Mouse (Mus musculus) lung, embryonic 14.5 days (tissue): ENCODE results near the gene Rbms1. TPM values are rescaled to one million over a fixed set of nuclear protein-coding genes. Genes with fewer than 3 reads are reported as not detected.
A peak's percentile ranks its signal among the peaks of the same experiment; 100 is the strongest.

Source experiments
- ATAC-seq: fragments of 200-750 bp; cut with Nextera tagmentation; 2 replicates; pipeline ENCODE4 v1.8.0; 2017; ENCODE audit warnings: mild to moderate bottlenecking, moderate TSS enrichment, moderate library complexity; ENCODE audit not compliant: insufficient read depth
- DNase-seq: peaks from one replicate; pipeline ENCODE4 v3.0.0-alpha.2; 2015
- H3K27ac ChIP-seq: fragments of 300-500 bp; sonication (generic); 2 replicates; pipeline ENCODE4 v1.5.1; 2014; ENCODE audit warnings: low read depth, mild to moderate bottlenecking, moderate library complexity
- H3K27me3 ChIP-seq: fragments of 300-500 bp; sonication (generic); 2 replicates; pipeline ENCODE4 v1.6.1; 2014; ENCODE audit warnings: low read length, control low read depth; ENCODE audit not compliant: insufficient read depth
- H3K36me3 ChIP-seq: fragments of 300-500 bp; sonication (generic); 2 replicates; pipeline ENCODE4 v1.6.1; 2014; ENCODE audit warnings: control low read depth; ENCODE audit not compliant: insufficient read depth
- H3K4me1 ChIP-seq: fragments of 300-500 bp; sonication (generic); 2 replicates; pipeline ENCODE4 v1.6.1; 2014; ENCODE audit warnings: antibody characterized with exemption, control low read depth; ENCODE audit not compliant: insufficient read depth
- H3K4me2 ChIP-seq: fragments of 300-500 bp; sonication (generic); 2 replicates; pipeline ENCODE4 v1.6.1; 2014; ENCODE audit warnings: mild to moderate bottlenecking
- H3K4me3 ChIP-seq: fragments of 300-500 bp; sonication (generic); 2 replicates; pipeline ENCODE4 v1.5.1; 2014; ENCODE audit warnings: low read depth, low read length
- H3K9ac ChIP-seq: fragments of 300-500 bp; sonication (generic); 2 replicates; pipeline ENCODE4 v1.6.1; 2014
- H3K9me3 ChIP-seq: fragments of 300-500 bp; sonication (generic); 2 replicates; pipeline ENCODE4 v1.6.1; 2016; ENCODE audit warnings: low read depth, low read length, control low read depth
- CTCF ChIP-seq: IDR thresholded peaks from 2 replicates; pipeline ENCODE4 v1.5.1; 2016; ENCODE audit warnings: antibody characterized with exemption, low read depth
- WGBS: fragments of 180-500 bp; shearing (Covaris S2); extraction: QIAGEN DNeasy Blood & Tissue Kit; methylation state at CpG from one replicate; pipeline ENCODE4 v1.1.7; 2014; 5-methylcytosine and 5-hydroxymethylcytosine counted together
- polyA plus RNA-seq: library from polyadenylated mRNA; unstranded; fragments of >200 nt; fragmentation: Nextera tagmentation; extraction: Ambion mirVana; gene quantifications from 2 replicates; pipeline ENCODE4 v1.2.1, GENCODE M21; 2014

Rbms1 gene
- polyA plus RNA-seq, 1 experiment from 2014 or later = 136 TPM

- H3K4me1 ChIP-seq = peaks cover 18% of the 10 kb centered on the region
These were observed 247.2 kb downstream of the Rbms1 start for GRCm38 (mm10) chr2:60715771-60716170.

GRCm38 (mm10) chr2:60714971-60715502, 248.0 kb downstream of the Rbms1 start:
- WGBS = 56% methylated on average over 8 of the region's 8 CpGs
- Histone ChIP-seq H3K9me3 (no peaks in the 10 kb centered on the region), H3K9ac (no peak overlapping the region), H3K4me1 (peaks cover 15% of the 10 kb centered on the region), H3K4me2 (no peak overlapping the region), H3K27me3 (no peaks in the 10 kb centered on the region), H3K27ac (no peak overlapping the region), H3K36me3 (no peaks in the 10 kb centered on the region), H3K4me3 (no peak overlapping the region)
- no peak for TF ChIP-seq CTCF
- no peak for DNase-seq
- ATAC-seq = no peak

More at GRCm38 (mm10) chr2:60715771-60716170, 247.2 kb downstream of the Rbms1 start:
- WGBS = 73% methylated on average over 13 of the region's 13 CpGs
- DNase-seq (no peak), ATAC-seq (peak; percentile 16; the same call in 1 of the 2 replicates)
- Histone ChIP-seq H3K4me2 (no peak overlapping the region), H3K4me3 (no peak overlapping the region), H3K27ac (no peak overlapping the region), H3K9ac (no peak overlapping the region), H3K36me3 (no peaks in the 10 kb centered on the region), H3K27me3 (no peaks in the 10 kb centered on the region), H3K9me3 (no peaks in the 10 kb centered on the region)
- no peak for TF ChIP-seq CTCF

GRCm38 (mm10) chr2:60714475-60714874, 248.5 kb downstream of the Rbms1 start:
- ATAC-seq (no peak), DNase-seq (peak; percentile 21)
- Histone ChIP-seq H3K4me3 (no peak overlapping the region), H3K36me3 (no peaks in the 10 kb centered on the region), H3K4me2 (no peak overlapping the region), H3K9me3 (no peaks in the 10 kb centered on the region), H3K9ac (no peak overlapping the region), H3K27ac (no peak overlapping the region), H3K27me3 (no peaks in the 10 kb centered on the region), H3K4me1 (peaks cover 11% of the 10 kb centered on the region)
- 38% methylated on average over 7 of the region's 7 CpGs for WGBS
- no peak for TF ChIP-seq CTCF

GRCm38 (mm10) chr2:60713857-60714256, 249.1 kb downstream of the Rbms1 start:
- Histone ChIP-seq H3K4me2 (no peak overlapping the region), H3K4me3 (no peak overlapping the region), H3K27me3 (no peaks in the 10 kb centered on the region), H3K4me1 (peaks cover 11% of the 10 kb centered on the region), H3K9ac (no peak overlapping the region), H3K36me3 (no peaks in the 10 kb centered on the region), H3K27ac (no peak overlapping the region), H3K9me3 (no peaks in the 10 kb centered on the region)
- TF ChIP-seq CTCF = no peak
- no peak for ATAC-seq
- DNase-seq = no peak
- 36% methylated on average over 8 of the region's 8 CpGs for WGBS

GRCm38 (mm10) chr2:60712891-60713290, 250.1 kb downstream of the Rbms1 start:
- no peak for ATAC-seq
- no peaks in the 10 kb centered on the region for H3K27me3 ChIP-seq
- no peak overlapping the region for H3K9ac ChIP-seq
- 61% methylated on average over 5 of the region's 5 CpGs for WGBS
- no peak for DNase-seq
- H3K4me2 ChIP-seq = no peak overlapping the region
- no peak overlapping the region for H3K27ac ChIP-seq
- H3K4me3 ChIP-seq = no peak overlapping the region
- H3K4me1 ChIP-seq = peaks cover 11% of the 10 kb centered on the region
- TF ChIP-seq CTCF = no peak
- H3K36me3 ChIP-seq = no peaks in the 10 kb centered on the region
- H3K9me3 ChIP-seq = no peaks in the 10 kb centered on the region

- peaks cover 11% of the 10 kb centered on the region for H3K4me1 ChIP-seq
- H3K36me3 ChIP-seq = no peaks in the 10 kb centered on the region
- no peak overlapping the region for H3K9ac ChIP-seq
- no peak for ATAC-seq
- no peaks in the 10 kb centered on the region for H3K9me3 ChIP-seq
- WGBS = 49% methylated on average over 6 of the region's 6 CpGs
- no peak overlapping the region for H3K4me2 ChIP-seq
- no peak for DNase-seq
- no peak overlapping the region for H3K27ac ChIP-seq
- H3K4me3 ChIP-seq = no peak overlapping the region
- no peak for TF ChIP-seq CTCF
- H3K27me3 ChIP-seq = no peaks in the 10 kb centered on the region
These were observed 250.5 kb downstream of the Rbms1 start for GRCm38 (mm10) chr2:60712483-60712882.

- ATAC-seq (no peak), DNase-seq (no peak)
- Histone ChIP-seq H3K27me3 (no peaks in the 10 kb centered on the region), H3K9ac (no peak overlapping the region), H3K9me3 (no peaks in the 10 kb centered on the region), H3K4me1 (peaks cover 11% of the 10 kb centered on the region), H3K36me3 (no peaks in the 10 kb centered on the region), H3K27ac (peak overlapping the region; percentile 63; the same call in 1 of the 2 replicates), H3K4me3 (no peak overlapping the region), H3K4me2 (no peak overlapping the region)
- WGBS = 73% methylated on average over 7 of the region's 7 CpGs
- TF ChIP-seq CTCF = no peak
These were observed 251.7 kb downstream of the Rbms1 start for GRCm38 (mm10) chr2:60711098-60711880.
